Mouse (Mus musculus) lung, embryonic 16.5 days (tissue): ENCODE measurements at regions not wholly inside any gene's neighbourhood (a gene's known extent, or its start where the extent isn't known, plus 50 kb on each side); places are given as distances from the start of the nearest gene placed in this dataset.
"Not testable (repeated sequence)": the region's sequence is repeated elsewhere in the genome, so short reads cannot be mapped to it uniquely, and the experiment has no call there.

Source experiments
- ATAC-seq: fragments of 200-750 bp; cut with Nextera tagmentation; 2 replicates; pipeline ENCODE4 v1.8.0; 2017; ENCODE audit warnings: low read depth, mild to moderate bottlenecking, moderate library complexity
- H3K27ac ChIP-seq: fragments of 300-500 bp; sonication (generic); 2 replicates; pipeline ENCODE4 v1.5.1; 2014; ENCODE audit warnings: mild to moderate bottlenecking, control low read depth, low read length
- H3K27me3 ChIP-seq: fragments of 300-500 bp; sonication (generic); 2 replicates; pipeline ENCODE4 v1.6.1; 2014; ENCODE audit warnings: low read depth, low read length, mixed read lengths; ENCODE audit not compliant: control insufficient read depth, insufficient read depth
- H3K36me3 ChIP-seq: fragments of 300-500 bp; sonication (generic); 2 replicates; pipeline ENCODE4 v1.6.1; 2014; ENCODE audit warnings: low read length; ENCODE audit not compliant: control insufficient read depth, insufficient read depth
- H3K4me1 ChIP-seq: fragments of 300-500 bp; sonication (generic); replicated peaks from 2 replicates; pipeline ENCODE4 v1.6.1; 2014; ENCODE audit warnings: low read length, mixed read lengths; ENCODE audit not compliant: control insufficient read depth, insufficient read depth
- H3K4me2 ChIP-seq: fragments of 300-500 bp; sonication (generic); 2 replicates; pipeline ENCODE4 v1.6.1; 2014; ENCODE audit warnings: low read depth, low read length, control low read depth
- H3K4me3 ChIP-seq: fragments of 300-500 bp; sonication (generic); 2 replicates; pipeline ENCODE4 v1.5.1; 2014; ENCODE audit warnings: mild to moderate bottlenecking, low read length, control low read depth
- H3K9ac ChIP-seq: fragments of 300-500 bp; sonication (generic); 2 replicates; pipeline ENCODE4 v1.6.1; 2014; ENCODE audit warnings: low read length, control low read depth
- H3K9me3 ChIP-seq: fragments of 300-500 bp; sonication (generic); 2 replicates; pipeline ENCODE4 v1.6.1; 2016; ENCODE audit warnings: low read length; ENCODE audit not compliant: control insufficient read depth
- WGBS: fragments of 180-500 bp; shearing (Covaris S2); extraction: QIAGEN DNeasy Blood & Tissue Kit; methylation state at CpG from one replicate; pipeline ENCODE4 v1.1.7; 2014; 5-methylcytosine and 5-hydroxymethylcytosine counted together

DNA sequence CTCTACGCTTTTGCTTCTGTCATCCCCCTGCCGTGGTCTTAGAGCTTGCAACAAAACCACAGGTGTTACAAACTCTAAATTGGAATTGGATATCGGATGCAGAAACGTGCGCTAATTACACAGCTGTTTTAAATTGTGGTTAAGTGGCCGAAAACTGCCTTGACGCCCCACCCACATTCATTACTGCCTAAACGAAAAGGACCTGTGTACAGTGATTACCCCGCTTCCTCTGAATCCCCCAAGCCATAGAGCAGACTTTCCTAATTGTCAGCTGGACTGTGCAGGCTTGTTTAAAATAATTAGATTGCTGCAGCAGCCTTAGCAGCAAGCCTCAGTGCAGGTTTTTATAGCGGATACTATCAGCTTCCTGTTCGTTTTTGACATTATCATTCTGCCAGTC, 94.7 kb downstream of the Cxxc4 start:
- Histone ChIP-seq H3K36me3 (no peaks in the 10 kb centered on the region), H3K4me3 (peak overlapping the region; percentile 20), H3K9ac (no peak overlapping the region), H3K27me3 (no peaks in the 10 kb centered on the region), H3K27ac (no peak overlapping the region), H3K9me3 (no peaks in the 10 kb centered on the region), H3K4me2 (peak overlapping the region; percentile 38), H3K4me1 (no peaks in the 10 kb centered on the region)
- WGBS = 45% methylated on average over 11 of the region's 11 CpGs
- no peak for ATAC-seq

GRCm38 (mm10) chr3:134331499-134332153, 95.3 kb downstream of the Cxxc4 start:
- H3K9ac ChIP-seq = no peak overlapping the region
- 0 out of 2 replicates have a peak, but pooled peaks have one; percentile 36 for ATAC-seq
- peak overlapping the region; percentile 20 for H3K4me3 ChIP-seq
- no peaks in the 10 kb centered on the region for H3K9me3 ChIP-seq
- H3K27ac ChIP-seq = no peak overlapping the region
- H3K4me1 ChIP-seq = no peaks in the 10 kb centered on the region
- H3K36me3 ChIP-seq = no peaks in the 10 kb centered on the region
- H3K4me2 ChIP-seq = peak overlapping the region; percentile 38
- H3K27me3 ChIP-seq = no peaks in the 10 kb centered on the region
- WGBS = 36% methylated on average over 16 of the region's 16 CpGs

DNA sequence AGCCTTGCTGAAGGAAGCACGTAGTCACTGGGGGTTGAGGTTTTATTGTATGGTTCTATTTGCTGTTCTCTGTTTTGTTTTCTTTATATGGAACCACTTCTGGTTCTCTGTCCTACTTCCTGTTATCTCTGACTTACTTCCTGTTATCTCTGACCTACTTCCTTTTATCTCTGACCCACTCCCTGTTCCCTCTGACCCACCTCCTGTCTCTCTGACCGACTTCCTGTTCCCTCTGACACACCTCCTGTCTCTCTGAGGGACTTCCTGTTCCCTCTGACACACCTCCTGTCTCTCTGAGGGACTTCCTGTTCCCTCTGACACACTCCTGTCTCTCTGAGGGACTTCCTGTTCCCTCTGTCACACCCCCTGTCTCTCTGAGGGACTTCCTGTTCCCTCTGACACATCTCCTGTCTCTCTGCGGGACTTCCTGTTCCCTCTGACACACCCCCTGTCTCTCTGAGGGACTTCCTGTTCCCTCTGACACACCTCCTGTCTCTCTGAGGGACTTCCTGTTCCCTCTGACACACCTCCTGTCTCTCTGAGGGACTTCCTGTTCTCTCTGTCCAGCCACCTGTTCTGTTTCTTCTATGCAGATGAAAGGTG, 102.9 kb downstream of the Cxxc4 start:
- not testable (repeated sequence) for ATAC-seq, H3K27me3 ChIP-seq, H3K9ac ChIP-seq, H3K4me3 ChIP-seq, H3K4me1 ChIP-seq, H3K27ac ChIP-seq, H3K4me2 ChIP-seq, H3K9me3 ChIP-seq, H3K36me3 ChIP-seq
- WGBS = 79% methylated on average over 3 of the region's 3 CpGs

GRCm38 (mm10) chr3:134365948-134366347, 129.7 kb downstream of the Cxxc4 start:
- no peak overlapping the region for H3K27ac ChIP-seq
- 70% methylated on average over 4 of the region's 4 CpGs for WGBS

GRCm38 (mm10) chr3:134366761-134367160, 130.5 kb downstream of the Cxxc4 start:
- H3K9me3 ChIP-seq = no peaks in the 10 kb centered on the region
- H3K4me1 ChIP-seq = no peaks in the 10 kb centered on the region
- H3K4me2 ChIP-seq = no peak overlapping the region
- no peaks in the 10 kb centered on the region for H3K36me3 ChIP-seq
- H3K27me3 ChIP-seq = no peaks in the 10 kb centered on the region
- no peak overlapping the region for H3K4me3 ChIP-seq
- no peak overlapping the region for H3K9ac ChIP-seq
- no peak for ATAC-seq
- 55% methylated on average over 3 of the region's 3 CpGs for WGBS
- H3K27ac ChIP-seq = no peak overlapping the region

More at GRCm38 (mm10) chr3:134365948-134366347, 129.7 kb downstream of the Cxxc4 start:
- H3K36me3 ChIP-seq = no peaks in the 10 kb centered on the region
- H3K4me3 ChIP-seq = no peak overlapping the region
- no peaks in the 10 kb centered on the region for H3K27me3 ChIP-seq
- no peak overlapping the region for H3K9ac ChIP-seq
- no peaks in the 10 kb centered on the region for H3K9me3 ChIP-seq
- H3K4me1 ChIP-seq = no peaks in the 10 kb centered on the region
- no peak overlapping the region for H3K4me2 ChIP-seq
- no peak for ATAC-seq

GRCm38 (mm10) chr3:134368591-134368990, 132.3 kb downstream of the Cxxc4 start:
- no peaks in the 10 kb centered on the region for H3K36me3 ChIP-seq
- ATAC-seq = no peak
- H3K4me1 ChIP-seq = no peaks in the 10 kb centered on the region
- H3K27ac ChIP-seq = no peak overlapping the region
- H3K27me3 ChIP-seq = no peaks in the 10 kb centered on the region
- H3K9ac ChIP-seq = no peak overlapping the region
- H3K4me2 ChIP-seq = no peak overlapping the region
- H3K9me3 ChIP-seq = no peaks in the 10 kb centered on the region
- H3K4me3 ChIP-seq = no peak overlapping the region

DNA sequence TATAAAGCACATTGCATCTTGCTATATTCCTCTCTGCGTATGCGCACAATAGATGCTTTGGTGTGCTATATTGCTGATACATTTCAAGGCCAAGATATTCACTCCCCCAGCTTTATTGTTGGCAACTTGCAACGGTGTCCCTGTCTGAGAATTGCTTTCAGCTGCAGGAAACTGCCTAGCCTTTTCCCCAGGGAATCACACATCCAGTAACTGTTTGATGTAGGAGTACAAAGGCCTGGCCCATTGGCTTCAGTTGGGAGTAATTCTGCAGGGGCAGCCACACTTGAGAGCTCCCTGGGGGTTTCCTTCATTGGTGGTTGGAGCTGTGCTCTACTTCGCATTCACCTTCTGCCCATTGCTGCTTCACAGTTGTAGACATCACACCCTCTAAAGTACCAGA, 132.8 kb downstream of the Cxxc4 start:
- H3K4me2 ChIP-seq = no peak overlapping the region
- H3K4me3 ChIP-seq = no peak overlapping the region
- H3K27me3 ChIP-seq = no peaks in the 10 kb centered on the region
- no peaks in the 10 kb centered on the region for H3K9me3 ChIP-seq
- ATAC-seq = no peak
- H3K36me3 ChIP-seq = no peaks in the 10 kb centered on the region
- WGBS = 60% methylated on average over 4 of the region's 4 CpGs
- H3K27ac ChIP-seq = no peak overlapping the region
- H3K4me1 ChIP-seq = no peaks in the 10 kb centered on the region
- no peak overlapping the region for H3K9ac ChIP-seq

DNA sequence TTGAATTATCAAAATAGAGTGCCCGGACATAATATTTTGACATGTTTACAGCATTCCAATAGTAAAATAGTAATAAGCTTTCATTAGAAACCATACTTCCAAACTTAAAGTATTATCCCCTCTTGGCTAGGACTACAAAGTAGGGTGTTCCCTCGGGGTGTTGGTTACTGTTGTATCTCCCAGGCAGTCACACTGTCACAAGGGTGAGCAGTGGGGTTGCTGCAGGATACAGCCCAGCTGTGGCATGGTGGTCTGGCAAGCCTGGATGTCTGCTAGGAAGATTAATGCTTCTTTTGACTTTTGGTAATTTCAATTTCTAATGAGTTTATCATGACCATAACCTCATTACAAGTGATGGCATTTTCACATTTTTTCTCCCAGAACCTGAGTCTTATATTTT, 143.3 kb downstream of the Cxxc4 start:
- Histone ChIP-seq H3K4me3 (no peak overlapping the region), H3K4me2 (no peak overlapping the region), H3K9me3 (no peaks in the 10 kb centered on the region), H3K4me1 (no peaks in the 10 kb centered on the region), H3K36me3 (no peaks in the 10 kb centered on the region), H3K9ac (no peak overlapping the region), H3K27me3 (no peaks in the 10 kb centered on the region), H3K27ac (no peak overlapping the region)
- 35% methylated on average over 2 of the region's 2 CpGs for WGBS
- no peak for ATAC-seq

DNA sequence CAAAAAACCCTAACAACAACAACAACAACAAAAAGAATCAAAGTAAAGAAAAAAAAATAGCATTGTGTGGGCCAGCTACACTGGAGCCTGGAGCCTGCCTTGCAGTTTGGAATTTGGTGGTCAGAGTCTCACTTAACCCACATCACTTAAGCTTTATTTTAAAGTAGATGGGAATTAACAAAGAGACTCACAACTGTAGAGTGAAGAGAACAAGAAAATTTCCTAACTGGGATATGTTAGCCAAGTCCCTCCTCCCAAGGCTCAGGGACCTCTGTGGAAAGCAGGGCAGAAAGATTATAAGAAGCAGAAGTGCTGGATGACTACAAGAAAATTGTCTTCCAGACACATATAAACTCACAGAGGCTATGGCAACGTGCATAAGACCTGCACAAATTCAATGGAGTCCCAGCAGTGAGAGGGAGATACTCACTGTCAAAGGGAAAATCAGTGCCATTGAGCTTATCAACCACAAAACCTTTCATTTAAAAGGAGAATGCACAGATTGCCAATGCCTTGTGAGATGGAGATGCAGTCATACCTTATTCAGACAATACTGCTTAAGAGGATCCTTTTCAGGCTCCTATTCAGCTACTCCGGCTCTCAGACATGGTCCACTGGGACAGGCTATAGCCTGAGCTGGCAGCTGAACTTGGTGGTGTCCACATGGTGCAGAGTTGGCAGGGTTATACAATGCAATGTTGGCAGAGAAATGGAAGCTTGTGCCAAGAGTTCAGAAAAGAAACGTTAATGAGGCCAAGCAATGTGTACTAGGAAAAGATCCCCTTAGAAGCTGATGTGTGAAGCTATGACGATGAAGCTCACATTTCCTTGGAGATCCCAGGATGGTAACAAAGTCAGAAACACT, 154.4 kb downstream of the Cxxc4 start:
- WGBS = 72% methylated on average over 4 of the region's 4 CpGs

More for the DNA sequence above, 154.4 kb downstream of the Cxxc4 start:
- H3K9ac ChIP-seq = no peak overlapping the region
- H3K27me3 ChIP-seq = no peaks in the 10 kb centered on the region
- H3K9me3 ChIP-seq = no peaks in the 10 kb centered on the region
- no peaks in the 10 kb centered on the region for H3K36me3 ChIP-seq
- no peak for ATAC-seq
- H3K27ac ChIP-seq = no peak overlapping the region
- no peaks in the 10 kb centered on the region for H3K4me1 ChIP-seq
- no peak overlapping the region for H3K4me3 ChIP-seq
- H3K4me2 ChIP-seq = no peak overlapping the region
